Mouse (Mus musculus) erythroblast, embryonic 14.5 days (primary cell): ENCODE results near the gene Ppp1r16b. TPM values are rescaled to one million over a fixed set of nuclear protein-coding genes. Genes with fewer than 3 reads are reported as not detected.

Source experiments
- H3K27me3 ChIP-seq: 2 replicates; pipeline ENCODE4 v1.6.1; 2012; ENCODE audit warnings: inconsistent platforms; ENCODE audit not compliant: control insufficient read depth
- H3K36me3 ChIP-seq: 2 replicates; pipeline ENCODE4 v1.6.1; 2012; ENCODE audit warnings: mild to moderate bottlenecking, inconsistent platforms; ENCODE audit not compliant: control insufficient read depth
- H3K4me1 ChIP-seq: 2 replicates; pipeline ENCODE4 v1.6.1; 2012; ENCODE audit warnings: inconsistent platforms; ENCODE audit not compliant: control insufficient read depth
- H3K4me3 ChIP-seq: replicated peaks from 2 replicates; pipeline ENCODE3; 2012; ENCODE audit warnings: moderate library complexity, mild to moderate bottlenecking, inconsistent platforms
- H3K9me3 ChIP-seq: 2 replicates; pipeline ENCODE4 v1.6.1; 2012; ENCODE audit warnings: low read length, inconsistent platforms, mixed read lengths; ENCODE audit not compliant: control insufficient read depth
- GATA1 ChIP-seq: IDR thresholded peaks from 2 replicates; pipeline ENCODE4 v1.6.1; 2012; ENCODE audit warnings: low read length, inconsistent platforms, mixed read lengths
- TAL1 ChIP-seq: IDR thresholded peaks from 3 replicates; pipeline ENCODE4 v1.6.1; 2012; ENCODE audit warnings: low read length, inconsistent platforms, mixed read lengths
- polyA plus RNA-seq: library from polyadenylated mRNA; stranded (reverse); fragments of >175 nt; gene quantifications from 2 replicates; pipeline ENCODE4 v1.2.3, GENCODE M21; 2012

The Ppp1r16b gene
- polyA plus RNA-seq, 1 experiment: 0.01 TPM

- Histone ChIP-seq H3K9me3 (no peaks in the 10 kb centered on the region), H3K36me3 (no peaks in the 10 kb centered on the region), H3K27me3 (peaks cover 57% of the 10 kb centered on the region), H3K4me1 (no peaks in the 10 kb centered on the region), H3K4me3 (no peak overlapping the region)
- no peak for TF ChIP-seq TAL1
- no peak for TF ChIP-seq GATA1
These were observed 1.0 kb downstream of the Ppp1r16b start for GRCm38 (mm10) chr2:158666071-158666800.

- no peaks in the 10 kb centered on the region for H3K4me1 ChIP-seq
- H3K36me3 ChIP-seq: no peaks in the 10 kb centered on the region
- TF ChIP-seq TAL1 (no peak), GATA1 (no peak)
- H3K27me3 ChIP-seq: peaks cover 57% of the 10 kb centered on the region
- no peak overlapping the region for H3K4me3 ChIP-seq
- no peaks in the 10 kb centered on the region for H3K9me3 ChIP-seq
These were observed 1.9 kb downstream of the Ppp1r16b start for GRCm38 (mm10) chr2:158667022-158667670.

GRCm38 (mm10) chr2:158667671-158668432, 2.7 kb downstream of the Ppp1r16b start:
- Histone ChIP-seq H3K4me1 (no peaks in the 10 kb centered on the region), H3K9me3 (no peaks in the 10 kb centered on the region), H3K36me3 (no peaks in the 10 kb centered on the region), H3K27me3 (peaks cover 57% of the 10 kb centered on the region), H3K4me3 (no peak overlapping the region)
- no peak for TF ChIP-seq GATA1
- TF ChIP-seq TAL1: no peak

GRCm38 (mm10) chr2:158668433-158669010, 3.3 kb downstream of the Ppp1r16b start:
- H3K4me1 ChIP-seq: no peaks in the 10 kb centered on the region
- no peak overlapping the region for H3K4me3 ChIP-seq
- TF ChIP-seq TAL1 (no peak), GATA1 (no peak)
- H3K27me3 ChIP-seq: peaks cover 57% of the 10 kb centered on the region
- H3K9me3 ChIP-seq: no peaks in the 10 kb centered on the region
- no peaks in the 10 kb centered on the region for H3K36me3 ChIP-seq

GRCm38 (mm10) chr2:158669199-158670195, 4.3 kb downstream of the Ppp1r16b start:
- Histone ChIP-seq H3K36me3 (no peaks in the 10 kb centered on the region), H3K4me1 (no peaks in the 10 kb centered on the region), H3K27me3 (peaks cover 57% of the 10 kb centered on the region), H3K4me3 (no peak overlapping the region), H3K9me3 (no peaks in the 10 kb centered on the region)
- TF ChIP-seq TAL1 (no peak), GATA1 (no peak)

GRCm38 (mm10) chr2:158670571-158670970, 5.4 kb downstream of the Ppp1r16b start:
- TF ChIP-seq GATA1 (no peak), TAL1 (no peak)
- Histone ChIP-seq H3K36me3 (no peaks in the 10 kb centered on the region), H3K4me1 (no peaks in the 10 kb centered on the region), H3K9me3 (no peaks in the 10 kb centered on the region), H3K4me3 (no peak overlapping the region), H3K27me3 (peaks cover 51% of the 10 kb centered on the region)

- TF ChIP-seq TAL1: no peak
- no peak for TF ChIP-seq GATA1
These were observed 7.6 kb downstream of the Ppp1r16b start for GRCm38 (mm10) chr2:158672829-158673228.

GRCm38 (mm10) chr2:158673493-158673892, 8.3 kb downstream of the Ppp1r16b start:
- H3K9me3 ChIP-seq: no peaks in the 10 kb centered on the region
- TF ChIP-seq GATA1: no peak
- TF ChIP-seq TAL1: no peak
- no peaks in the 10 kb centered on the region for H3K4me1 ChIP-seq
- no peak overlapping the region for H3K4me3 ChIP-seq
- no peaks in the 10 kb centered on the region for H3K36me3 ChIP-seq
- peaks cover 21% of the 10 kb centered on the region for H3K27me3 ChIP-seq

More at GRCm38 (mm10) chr2:158672829-158673228, 7.6 kb downstream of the Ppp1r16b start:
- H3K4me3 ChIP-seq: no peak overlapping the region
- peaks cover 28% of the 10 kb centered on the region for H3K27me3 ChIP-seq
- no peaks in the 10 kb centered on the region for H3K9me3 ChIP-seq
- H3K36me3 ChIP-seq: no peaks in the 10 kb centered on the region
- no peaks in the 10 kb centered on the region for H3K4me1 ChIP-seq
